Mouse (Mus musculus): ENCODE data around the gene Rdh5.
A peak's percentile ranks its signal among the peaks of the same experiment; 100 is the strongest.

The Rdh5 gene

GRCm38 (mm10) chr10:128929638-128930378, 7.1 kb upstream of the Rdh5 start:
- no peak for DNase-seq (ENCODE audit: low spot score)

DNA sequence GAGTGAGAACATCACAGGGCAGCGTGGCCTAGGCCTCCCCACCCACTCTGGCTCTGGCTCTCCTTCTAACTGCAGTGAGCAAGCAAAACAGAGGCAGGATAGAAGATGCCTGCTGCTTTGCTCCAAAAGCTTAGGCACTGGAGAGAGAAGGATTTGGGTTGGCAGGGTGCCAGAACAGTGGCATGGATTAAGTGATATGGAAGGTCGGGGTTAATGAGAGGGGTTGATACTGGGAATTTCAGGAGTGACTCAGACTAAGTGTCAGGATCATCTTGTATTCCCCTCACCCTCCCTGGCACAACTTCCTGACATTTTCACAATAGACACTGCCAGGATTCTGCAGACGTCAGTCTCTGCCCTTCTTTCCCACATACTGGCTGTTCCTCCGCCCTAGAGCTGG, 5.7 kb upstream of the Rdh5 start:
- no peak for DNase-seq (ENCODE audit: low spot score)

GRCm38 (mm10) chr10:128923935-128924334, 1.2 kb upstream of the Rdh5 start, which contains the start of gene Bloc1s1:
TSS of gene Bloc1s1 (minus strand) at chr10:128924035.
- no peak for DNase-seq (ENCODE audit: low spot score)

DNA sequence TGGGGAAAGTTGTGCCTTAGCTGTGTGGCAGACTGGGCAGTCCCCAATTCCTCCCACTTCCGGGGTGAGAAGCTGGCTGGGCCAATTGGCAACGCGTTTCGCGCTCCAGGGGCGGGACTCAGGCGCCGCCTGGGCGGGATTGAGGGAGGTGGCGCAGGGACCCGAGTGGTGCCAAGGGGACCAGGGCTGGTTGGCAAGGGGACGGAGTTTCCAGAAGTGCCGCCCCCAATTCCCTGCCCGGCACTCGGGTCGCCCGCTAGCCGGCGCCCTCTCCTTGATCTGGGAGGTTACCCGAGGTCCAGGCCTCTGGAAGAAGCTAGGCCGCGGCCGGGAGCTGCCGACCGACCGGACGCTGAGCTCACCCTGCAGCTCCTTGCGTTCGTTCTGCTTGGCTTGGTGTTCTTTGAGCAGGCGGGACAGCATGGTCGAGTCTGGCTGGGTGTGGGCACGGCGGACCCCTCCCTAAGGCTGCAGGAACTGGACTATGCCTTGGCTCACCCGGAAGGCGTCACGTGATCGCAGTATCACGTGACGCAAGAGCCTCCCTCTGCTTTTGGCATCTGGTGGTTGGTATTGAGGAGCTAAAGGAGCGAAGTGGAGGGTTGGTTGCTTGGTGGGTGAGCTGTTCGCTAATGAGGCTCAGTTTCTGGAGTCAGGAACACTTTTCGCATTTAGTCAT, 464 bp upstream of the Rdh5 start:
- peak; percentile 92 for DNase-seq (ENCODE audit: low spot score)

GRCm38 (mm10) chr10:128921883-128922821, 536 bp downstream of the Rdh5 start:
- DNase-seq (ENCODE audit: low spot score): no peak

- DNase-seq (ENCODE audit: low spot score): no peak
Observed at GRCm38 (mm10) chr10:128921251-128921650, 1.4 kb downstream of the Rdh5 start.

DNA sequence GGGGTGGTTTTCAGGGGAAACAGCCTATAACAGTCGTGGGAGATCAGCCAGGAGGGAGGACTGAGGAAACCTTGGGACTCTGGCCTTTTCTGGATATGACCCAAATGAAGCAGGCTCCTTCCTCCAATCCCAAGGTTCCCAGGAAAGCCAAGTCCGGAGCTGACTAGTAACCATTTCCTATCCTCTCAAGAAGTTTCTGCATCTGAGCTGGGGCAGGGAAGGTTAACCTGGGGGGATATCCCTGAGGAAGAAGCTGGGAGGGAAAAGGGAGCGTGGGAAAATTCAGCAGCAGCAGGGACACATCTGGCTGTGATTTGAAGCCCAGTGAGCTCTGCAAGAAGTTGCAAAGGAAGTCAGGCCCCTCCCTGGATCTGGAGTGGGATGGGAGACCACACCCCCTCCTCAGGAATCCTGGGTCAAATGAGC, 1.9 kb downstream of the Rdh5 start:
- DNase-seq (ENCODE audit: low spot score): no peak

- no peak for DNase-seq (ENCODE audit: low spot score)
Observed at GRCm38 (mm10) chr10:128919966-128920365, 2.7 kb downstream of the Rdh5 start.

GRCm38 (mm10) chr10:128919203-128919631, 3.5 kb downstream of the Rdh5 start:
- DNase-seq (ENCODE audit: low spot score): no peak

DNA sequence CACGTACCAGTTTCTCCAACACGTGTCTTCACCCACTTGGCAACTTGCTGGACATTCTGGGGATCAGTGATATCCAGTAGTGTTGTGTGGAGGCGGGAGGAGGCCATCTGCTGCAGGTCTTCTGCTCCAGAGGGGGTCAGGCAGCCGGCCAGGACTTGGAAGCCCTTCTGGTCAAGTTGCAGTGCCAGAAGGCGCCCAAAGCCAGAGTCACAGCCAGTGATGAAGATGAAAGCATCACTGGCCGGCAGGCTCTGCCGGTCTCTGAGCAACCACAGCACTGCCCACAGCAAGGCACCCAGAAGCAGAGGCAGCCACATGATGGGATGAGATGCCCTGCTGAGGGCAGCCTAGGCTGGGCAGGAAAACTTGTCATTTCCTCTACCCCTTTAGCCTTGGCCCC, 4.4 kb downstream of the Rdh5 start:
- DNase-seq (ENCODE audit: low spot score): no peak

DNA sequence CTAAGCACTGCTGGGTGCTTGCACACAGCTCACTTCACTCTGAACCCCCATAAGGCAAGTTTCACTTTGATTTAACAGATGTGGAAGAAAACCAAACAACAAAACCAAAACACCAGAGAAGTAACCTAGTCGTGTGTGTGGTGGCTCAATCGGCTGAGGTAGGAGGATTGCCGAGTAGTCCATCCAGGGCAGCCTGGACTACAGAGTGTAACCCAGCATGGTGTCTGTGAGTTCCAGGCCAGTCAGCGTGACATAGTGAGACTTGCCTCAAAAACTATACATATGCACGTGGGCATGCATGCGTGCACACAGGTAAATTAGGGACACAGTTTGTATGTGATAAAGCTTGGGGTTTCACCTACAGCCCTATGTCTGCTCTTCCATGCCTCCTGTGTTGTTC, 5.3 kb downstream of the Rdh5 start:
- DNase-seq (ENCODE audit: low spot score): no peak

GRCm38 (mm10) chr10:128916665-128917064, 6.0 kb downstream of the Rdh5 start:
- no peak for DNase-seq (ENCODE audit: low spot score)

DNA sequence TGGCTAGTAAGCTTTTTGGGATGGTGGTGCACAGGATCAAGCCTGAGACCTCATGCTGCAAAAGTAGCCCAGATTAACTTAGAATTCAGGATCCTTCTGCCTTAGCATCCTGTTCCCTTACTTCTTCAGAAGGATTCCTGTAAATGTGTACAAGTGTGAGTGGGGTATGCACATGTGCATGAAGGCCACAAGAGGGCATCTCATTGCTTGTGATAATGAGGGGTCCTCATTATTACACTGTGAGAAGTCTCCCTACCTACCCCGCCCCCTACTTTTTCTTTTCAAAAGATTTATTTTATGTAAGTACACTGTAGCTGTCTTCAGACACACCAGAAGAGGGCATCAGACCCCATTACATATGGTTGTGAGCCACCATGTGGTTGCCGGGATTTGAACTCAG, 7.1 kb downstream of the Rdh5 start:
- no peak for DNase-seq (ENCODE audit: low spot score)

DNA sequence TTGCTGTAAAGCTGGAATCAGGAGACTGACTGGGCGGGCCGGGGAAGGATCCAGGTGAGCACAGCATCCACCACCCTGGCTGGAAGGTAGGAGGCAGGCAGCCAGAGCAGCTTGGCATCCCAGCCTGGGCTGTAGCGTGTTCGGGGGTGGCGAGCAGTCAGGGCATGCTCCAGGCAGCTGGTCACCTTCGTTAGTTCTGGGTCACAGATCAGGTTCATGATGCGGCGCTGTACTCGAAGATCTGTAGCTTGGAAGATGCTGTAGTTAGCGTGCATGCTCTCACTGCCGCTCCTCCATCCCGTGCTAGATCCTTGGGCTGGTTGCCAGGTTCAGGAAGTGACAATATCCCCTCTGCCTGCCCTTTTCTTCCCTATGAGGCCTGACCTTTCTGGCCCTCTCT, 9.0 kb downstream of the Rdh5 start:
- DNase-seq (ENCODE audit: low spot score): no peak

GRCm38 (mm10) chr10:128913219-128913618, 9.5 kb downstream of the Rdh5 start:
- DNase-seq (ENCODE audit: low spot score): peak; percentile 89

DNA sequence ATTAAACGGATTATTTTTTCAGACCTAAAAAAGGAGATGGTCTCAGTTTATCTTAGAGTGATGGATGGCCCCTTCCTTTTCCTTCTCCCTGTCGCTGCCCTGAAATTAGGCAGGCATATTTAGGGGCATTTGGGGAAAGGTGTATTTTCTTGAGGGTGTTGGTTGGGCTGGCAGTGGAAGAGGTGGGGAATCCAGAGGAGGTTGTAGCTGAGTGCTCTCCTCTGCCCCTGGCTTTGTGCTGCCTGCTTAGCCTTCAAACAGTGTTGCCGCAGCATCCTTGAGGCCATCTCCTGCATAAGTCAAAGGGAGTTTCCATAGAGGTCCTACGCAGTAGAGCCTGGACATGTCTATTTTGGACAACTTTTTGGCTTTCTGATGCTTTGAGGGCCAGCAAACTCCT, 9.9 kb downstream of the Rdh5 start:
- no peak for DNase-seq (ENCODE audit: low spot score)

- no peak for DNase-seq (ENCODE audit: low spot score)
Observed at GRCm38 (mm10) chr10:128912268-128912667, 10.4 kb downstream of the Rdh5 start.

- DNase-seq (ENCODE audit: low spot score): no peak
Observed at GRCm38 (mm10) chr10:128911430-128911829, 11.3 kb downstream of the Rdh5 start.

- peak; percentile 61 for DNase-seq (ENCODE audit: low spot score)
Observed at GRCm38 (mm10) chr10:128910066-128910841, 12.4 kb downstream of the Rdh5 start.

DNA sequence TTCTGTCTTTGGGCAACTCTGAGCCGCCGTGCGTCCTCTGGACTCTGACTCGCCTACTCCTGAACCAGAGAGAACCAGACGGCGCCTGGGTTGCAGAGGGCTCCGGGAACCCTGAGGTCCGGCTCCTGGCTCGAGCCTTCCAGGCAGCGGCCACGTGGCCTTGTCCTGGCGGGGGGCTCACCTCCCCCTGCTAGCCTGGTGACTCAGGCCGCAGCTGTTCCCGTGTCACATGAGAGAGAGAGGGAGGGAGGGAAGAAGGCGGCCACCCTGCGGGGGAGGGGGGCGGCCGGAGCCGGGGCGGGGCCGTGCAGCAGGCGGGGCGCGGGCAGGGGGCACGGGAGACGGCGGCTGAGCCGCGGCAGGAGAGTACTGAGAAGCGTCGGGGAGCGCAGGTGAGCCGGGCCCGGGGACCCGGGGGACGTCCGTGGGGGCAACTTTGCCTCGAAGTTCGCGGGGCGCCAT, 13.1 kb downstream of the Rdh5 start:
- DNase-seq (ENCODE audit: low spot score): peak; percentile 75

DNA sequence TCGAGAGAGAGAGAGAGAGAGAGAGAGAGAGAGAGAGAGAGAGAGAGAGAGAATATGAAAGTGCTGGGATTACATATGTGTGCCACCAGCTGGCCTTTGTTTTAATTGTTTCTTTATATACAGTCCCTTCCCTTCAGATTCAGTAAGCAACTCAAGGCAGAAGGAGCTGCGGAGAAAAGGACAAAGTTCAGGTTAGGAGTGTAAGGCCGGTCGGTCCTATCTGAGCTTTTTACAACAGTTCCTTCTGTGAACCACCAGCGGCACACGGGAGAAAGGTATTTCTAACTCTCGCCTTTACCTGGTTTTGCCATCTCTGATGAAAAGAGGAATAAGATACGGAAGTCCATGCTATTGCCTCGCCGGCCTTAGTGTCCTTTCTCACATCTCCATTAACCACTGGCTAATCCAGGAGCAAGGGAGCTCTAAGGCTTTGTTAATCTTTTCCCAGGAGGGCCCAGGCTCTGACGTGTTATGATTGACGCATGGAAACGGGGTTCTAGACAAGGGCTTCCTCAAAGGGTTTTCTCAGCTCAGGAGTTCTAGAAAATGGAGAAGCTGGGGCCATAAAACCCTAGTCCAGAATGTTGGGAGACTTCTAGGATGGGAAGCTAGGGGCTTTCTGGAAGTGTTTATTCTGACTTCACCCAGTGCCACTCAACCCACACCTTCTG, 13.8 kb downstream of the Rdh5 start:
- no peak for DNase-seq (ENCODE audit: low spot score)
